Mouse (Mus musculus): ENCODE measurements at regions not wholly inside any gene's neighbourhood (a gene's known extent, or its start where the extent isn't known, plus 50 kb on each side); places are given as distances from the start of the nearest gene placed in this dataset.

DNA sequence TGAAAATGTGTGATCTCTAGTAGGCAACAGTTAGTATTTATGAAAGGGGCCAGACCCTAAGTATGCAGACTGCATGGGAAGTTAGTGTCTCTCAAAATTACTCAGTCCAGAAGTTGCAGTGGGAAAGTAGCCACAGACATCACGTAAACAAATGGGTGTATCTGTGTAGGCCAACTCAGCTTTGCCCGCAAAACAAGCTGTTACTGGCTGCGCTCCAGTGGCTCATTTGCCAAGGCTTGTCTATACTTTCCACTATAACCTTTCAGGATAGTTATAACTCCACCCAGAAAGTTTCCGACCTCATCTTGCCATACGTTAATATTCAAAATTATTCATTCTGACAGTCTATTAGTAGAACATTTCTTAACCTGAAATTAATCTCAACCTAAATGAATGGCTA, 222.4 kb upstream of the Atp2b1 start:
- TF ChIP-seq CTCF (IDR thresholded peaks at IDR 0.05; ENCODE audit: borderline replicate concordance, control insufficient read depth, extremely low read depth, insufficient read depth, low read length, poor library complexity) (no peak), POLR2A (IDR thresholded peaks at IDR 0.05; ENCODE audit: control insufficient read depth, extremely low read depth, insufficient read depth, low read length, poor library complexity) (no peak)
